Mouse (Mus musculus): Measurements from ENCODE around the gene Ap2a2. TPM values are rescaled to one million over a fixed set of nuclear protein-coding genes. Genes with fewer than 3 reads are reported as not detected.

Ap2a2 gene
- polyA plus RNA-seq, 1 experiment from 2014 or later = 68.0 TPM

DNA sequence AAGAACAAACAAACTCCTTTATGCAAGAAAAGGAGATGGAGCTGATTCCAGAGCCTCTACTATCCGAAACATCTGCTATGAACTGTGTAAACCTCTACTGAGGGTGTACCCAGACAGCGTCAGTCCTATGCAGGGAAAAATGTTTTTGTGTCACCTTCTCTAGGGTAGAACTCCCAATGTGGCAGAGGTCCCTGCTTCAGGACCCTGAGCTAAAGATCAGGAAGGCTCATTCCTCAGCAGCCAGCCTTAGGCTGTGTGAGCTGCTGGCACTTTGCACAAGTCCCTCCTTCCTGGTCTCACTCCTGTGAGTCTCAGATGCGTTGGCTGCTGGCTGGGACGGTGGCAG lies 36.4 kb upstream of the Ap2a2 start:
- no peaks in the 10 kb centered on the region for H3K9me3 ChIP-seq (ENCODE audit: control insufficient read depth, low read length)
- H3K9ac ChIP-seq (ENCODE audit: low read depth, low read length) = no peak overlapping the region
- H3K36me3 ChIP-seq (ENCODE audit: control insufficient read depth, insufficient read depth, low read length) = peaks cover 36% of the 10 kb centered on the region
- H3K4me3 ChIP-seq (ENCODE audit: low read depth, low read length) = no peak overlapping the region
- WGBS = 81% methylated on average over 4 of the region's 4 CpGs
- H3K27me3 ChIP-seq (replicated peaks; ENCODE audit: control insufficient read depth, insufficient read depth, low read length) = no peaks in the 10 kb centered on the region
- ATAC-seq (ENCODE audit: low read depth) (0 out of 2 replicates have a peak, but pooled peaks have one; percentile 12), DNase-seq (ENCODE audit: low spot score) (no peak)
- no peaks in the 10 kb centered on the region for H3K4me1 ChIP-seq (ENCODE audit: control insufficient read depth, insufficient read depth, low read length)
- H3K4me2 ChIP-seq (ENCODE audit: low read depth, low read length) = no peak overlapping the region
- H3K27ac ChIP-seq (replicated peaks; ENCODE audit: low read depth, low read length) = no peak overlapping the region

DNA sequence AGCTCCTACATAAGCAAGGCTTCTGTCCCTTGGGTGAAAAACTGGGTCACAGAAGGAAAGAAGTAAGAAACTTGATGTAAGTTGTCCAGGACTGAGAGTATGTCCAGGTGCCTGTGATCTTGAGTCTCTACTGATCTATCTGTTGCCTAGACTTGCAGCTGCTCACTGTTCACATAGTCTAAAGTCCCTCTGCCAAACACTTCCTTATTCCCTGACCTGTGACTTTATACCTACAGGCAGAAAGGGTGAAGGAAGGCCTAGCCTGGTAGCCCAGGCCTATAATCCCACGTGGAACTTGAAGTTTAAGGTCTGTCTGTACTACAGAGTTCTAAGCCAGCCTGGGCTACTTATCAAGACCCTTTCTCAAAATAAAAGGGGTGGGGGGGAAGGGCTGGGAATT lies 26.4 kb upstream of the Ap2a2 start:
- peaks cover 14% of the 10 kb centered on the region for H3K4me1 ChIP-seq (ENCODE audit: control insufficient read depth, insufficient read depth, low read length)
- no peak overlapping the region for H3K9ac ChIP-seq (ENCODE audit: low read depth, low read length)
- no peaks in the 10 kb centered on the region for H3K9me3 ChIP-seq (ENCODE audit: control insufficient read depth, low read length)
- H3K36me3 ChIP-seq (ENCODE audit: control insufficient read depth, insufficient read depth, low read length) = no peaks in the 10 kb centered on the region
- no peak overlapping the region for H3K4me3 ChIP-seq (ENCODE audit: low read depth, low read length)
- H3K27me3 ChIP-seq (replicated peaks; ENCODE audit: control insufficient read depth, insufficient read depth, low read length) = no peaks in the 10 kb centered on the region
- no peak overlapping the region for H3K4me2 ChIP-seq (ENCODE audit: low read depth, low read length)
- ATAC-seq (ENCODE audit: low read depth) = no peak
- 67% methylated on average over 1 of the region's 1 CpGs for WGBS
- DNase-seq (ENCODE audit: low spot score) = no peak
- no peak overlapping the region for H3K27ac ChIP-seq (replicated peaks; ENCODE audit: low read depth, low read length)

DNA sequence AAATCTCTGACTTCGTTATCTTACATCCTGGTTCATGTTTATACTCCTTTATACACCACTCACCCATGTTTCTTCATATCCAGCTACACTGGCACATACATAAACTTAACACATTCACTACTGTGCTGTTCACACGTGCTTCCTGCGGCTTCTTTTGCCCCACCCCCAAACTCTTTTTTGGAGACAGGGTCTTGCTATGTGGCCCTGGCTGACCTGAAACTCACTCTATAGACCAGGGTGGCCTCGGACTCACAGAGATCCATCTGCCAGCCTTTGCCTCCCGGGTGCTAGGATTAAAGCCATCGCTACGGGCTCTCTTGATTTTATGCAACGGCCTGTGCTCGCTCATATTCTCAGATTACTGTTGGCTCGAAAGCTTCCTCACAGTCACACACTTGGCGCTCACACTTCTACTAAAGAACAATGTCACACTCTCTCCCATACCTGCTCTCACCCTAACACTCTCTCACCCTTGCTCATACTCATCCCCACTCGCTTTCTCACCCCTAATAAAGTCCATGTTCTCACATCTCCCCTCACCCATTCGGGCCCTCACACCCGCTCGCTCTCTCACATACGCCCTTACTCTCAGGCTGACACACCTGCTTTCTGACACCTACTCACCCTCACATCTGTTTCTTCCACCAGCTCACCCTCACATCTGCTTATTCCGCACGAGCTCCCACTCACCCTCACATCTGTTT lies 23.0 kb upstream of the Ap2a2 start:
- Histone ChIP-seq H3K9me3 (ENCODE audit: control insufficient read depth, low read length) (no peaks in the 10 kb centered on the region), H3K27ac (replicated peaks; ENCODE audit: low read depth, low read length) (peak overlapping the region; percentile 52), H3K27me3 (replicated peaks; ENCODE audit: control insufficient read depth, insufficient read depth, low read length) (no peaks in the 10 kb centered on the region), H3K4me2 (ENCODE audit: low read depth, low read length) (peak overlapping the region; percentile 82), H3K4me1 (ENCODE audit: control insufficient read depth, insufficient read depth, low read length) (peaks cover 20% of the 10 kb centered on the region), H3K9ac (ENCODE audit: low read depth, low read length) (peak overlapping the region; percentile 78), H3K4me3 (ENCODE audit: low read depth, low read length) (peak overlapping the region; percentile 60), H3K36me3 (ENCODE audit: control insufficient read depth, insufficient read depth, low read length) (no peaks in the 10 kb centered on the region)
- 10% methylated on average over 18 of the region's 18 CpGs for WGBS
- DNase-seq (ENCODE audit: low spot score) (no peak), ATAC-seq (ENCODE audit: low read depth) (no peak; the same call in 1 of the 2 replicates)

- H3K9me3 ChIP-seq (ENCODE audit: control insufficient read depth, low read length) = no peaks in the 10 kb centered on the region
- DNase-seq (ENCODE audit: low spot score) (peak; percentile 99), ATAC-seq (ENCODE audit: low read depth) (peak; percentile 97)
- peaks cover 20% of the 10 kb centered on the region for H3K4me1 ChIP-seq (ENCODE audit: control insufficient read depth, insufficient read depth, low read length)
- WGBS = under 1% methylated on average over 45 of the region's 46 CpGs
- no peaks in the 10 kb centered on the region for H3K27me3 ChIP-seq (replicated peaks; ENCODE audit: control insufficient read depth, insufficient read depth, low read length)
- H3K36me3 ChIP-seq (ENCODE audit: control insufficient read depth, insufficient read depth, low read length) = no peaks in the 10 kb centered on the region
- H3K4me3 ChIP-seq (ENCODE audit: low read depth, low read length) = peak within 1 kb of the TSS; percentile 60
- peak within 1 kb of the TSS; percentile 74 for H3K27ac ChIP-seq (replicated peaks; ENCODE audit: low read depth, low read length)
- peak within 1 kb of the TSS; percentile 82 for H3K4me2 ChIP-seq (ENCODE audit: low read depth, low read length)
- H3K9ac ChIP-seq (ENCODE audit: low read depth, low read length) = peak within 1 kb of the TSS; percentile 78
Measured at GRCm38 (mm10) chr7:141539556-141540311, 22.2 kb upstream of the Ap2a2 start, which contains the start of gene Chid1. Chid1 (minus strand) TSS chr7:141539857.

- H3K4me3 ChIP-seq (ENCODE audit: low read depth, low read length) = peak overlapping the region; percentile 60
- H3K4me1 ChIP-seq (ENCODE audit: control insufficient read depth, insufficient read depth, low read length) = peaks cover 20% of the 10 kb centered on the region
- 57% methylated on average over 13 of the region's 13 CpGs for WGBS
- peak overlapping the region; percentile 82 for H3K4me2 ChIP-seq (ENCODE audit: low read depth, low read length)
- H3K9me3 ChIP-seq (ENCODE audit: control insufficient read depth, low read length) = no peaks in the 10 kb centered on the region
- H3K27ac ChIP-seq (replicated peaks; ENCODE audit: low read depth, low read length) = peak overlapping the region; percentile 74
- peak; percentile 77 for DNase-seq (ENCODE audit: low spot score)
- H3K27me3 ChIP-seq (replicated peaks; ENCODE audit: control insufficient read depth, insufficient read depth, low read length) = no peaks in the 10 kb centered on the region
- no peaks in the 10 kb centered on the region for H3K36me3 ChIP-seq (ENCODE audit: control insufficient read depth, insufficient read depth, low read length)
- peak overlapping the region; percentile 78 for H3K9ac ChIP-seq (ENCODE audit: low read depth, low read length)
- ATAC-seq (ENCODE audit: low read depth) = peak; percentile 19; the same call in 1 of the 2 replicates
Measured at GRCm38 (mm10) chr7:141540312-141541081, 21.5 kb upstream of the Ap2a2 start.

DNA sequence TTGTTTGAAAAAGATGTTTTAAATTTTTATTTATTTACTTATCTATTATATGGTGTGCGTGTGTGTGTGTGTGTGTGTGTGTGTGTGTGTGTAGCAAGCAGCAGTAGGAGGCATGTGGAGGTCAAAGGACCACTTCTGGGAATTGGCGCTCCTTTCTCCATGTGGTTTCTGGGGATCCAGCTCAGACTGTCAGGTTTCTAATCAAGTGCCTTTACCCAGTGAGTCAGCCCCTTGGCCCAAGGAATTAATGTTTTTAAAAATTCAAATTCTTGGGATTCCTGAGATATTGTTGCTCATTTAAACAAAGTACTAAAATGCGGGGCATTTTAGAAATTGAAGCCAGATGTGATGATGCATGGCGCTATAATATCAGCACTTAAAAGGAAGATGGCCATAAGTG lies 20.3 kb upstream of the Ap2a2 start:
- H3K27me3 ChIP-seq (replicated peaks; ENCODE audit: control insufficient read depth, insufficient read depth, low read length) = no peaks in the 10 kb centered on the region
- H3K4me2 ChIP-seq (ENCODE audit: low read depth, low read length) = no peak overlapping the region
- H3K4me1 ChIP-seq (ENCODE audit: control insufficient read depth, insufficient read depth, low read length) = peaks cover 20% of the 10 kb centered on the region
- no peaks in the 10 kb centered on the region for H3K9me3 ChIP-seq (ENCODE audit: control insufficient read depth, low read length)
- H3K9ac ChIP-seq (ENCODE audit: low read depth, low read length) = no peak overlapping the region
- no peak overlapping the region for H3K4me3 ChIP-seq (ENCODE audit: low read depth, low read length)
- no peak overlapping the region for H3K27ac ChIP-seq (replicated peaks; ENCODE audit: low read depth, low read length)
- H3K36me3 ChIP-seq (ENCODE audit: control insufficient read depth, insufficient read depth, low read length) = no peaks in the 10 kb centered on the region
- DNase-seq (ENCODE audit: low spot score) (no peak), ATAC-seq (ENCODE audit: low read depth) (no peak)
- WGBS = 56% methylated on average over 4 of the region's 4 CpGs

GRCm38 (mm10) chr7:141542588-141542987 lies 19.4 kb upstream of the Ap2a2 start:
- Histone ChIP-seq H3K4me1 (ENCODE audit: control insufficient read depth, insufficient read depth, low read length) (peaks cover 20% of the 10 kb centered on the region), H3K27me3 (replicated peaks; ENCODE audit: control insufficient read depth, insufficient read depth, low read length) (no peaks in the 10 kb centered on the region), H3K27ac (replicated peaks; ENCODE audit: low read depth, low read length) (no peak overlapping the region), H3K9ac (ENCODE audit: low read depth, low read length) (no peak overlapping the region), H3K4me2 (ENCODE audit: low read depth, low read length) (no peak overlapping the region), H3K4me3 (ENCODE audit: low read depth, low read length) (no peak overlapping the region), H3K36me3 (ENCODE audit: control insufficient read depth, insufficient read depth, low read length) (no peaks in the 10 kb centered on the region), H3K9me3 (ENCODE audit: control insufficient read depth, low read length) (no peaks in the 10 kb centered on the region)
- DNase-seq (ENCODE audit: low spot score) (no peak), ATAC-seq (ENCODE audit: low read depth) (no peak)
- WGBS = 94% methylated on average over 2 of the region's 2 CpGs

DNA sequence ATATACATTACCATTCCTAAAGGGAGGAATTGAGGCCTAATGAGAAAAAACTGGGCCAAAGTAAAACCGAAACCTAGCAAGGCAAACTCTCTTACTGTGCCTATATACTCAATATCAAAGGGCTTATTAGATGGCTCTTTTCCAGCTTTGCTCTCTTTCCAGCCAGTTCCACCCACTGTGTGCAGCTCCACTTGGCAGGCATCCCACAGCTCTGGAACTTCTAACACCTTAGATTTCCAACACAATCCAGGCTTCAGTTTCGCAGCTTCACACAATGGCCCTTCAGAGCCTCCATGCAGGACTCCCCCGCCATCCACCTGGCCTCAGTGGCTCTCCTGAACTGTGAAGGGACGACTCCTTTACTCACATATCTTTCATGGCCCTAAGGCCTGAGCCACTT lies 17.3 kb upstream of the Ap2a2 start:
- Histone ChIP-seq H3K4me1 (ENCODE audit: control insufficient read depth, insufficient read depth, low read length) (peaks cover 12% of the 10 kb centered on the region), H3K4me2 (ENCODE audit: low read depth, low read length) (no peak overlapping the region), H3K27ac (replicated peaks; ENCODE audit: low read depth, low read length) (no peak overlapping the region), H3K4me3 (ENCODE audit: low read depth, low read length) (no peak overlapping the region), H3K36me3 (ENCODE audit: control insufficient read depth, insufficient read depth, low read length) (no peaks in the 10 kb centered on the region), H3K27me3 (replicated peaks; ENCODE audit: control insufficient read depth, insufficient read depth, low read length) (no peaks in the 10 kb centered on the region), H3K9me3 (ENCODE audit: control insufficient read depth, low read length) (no peaks in the 10 kb centered on the region), H3K9ac (ENCODE audit: low read depth, low read length) (no peak overlapping the region)
- DNase-seq (ENCODE audit: low spot score) (peak; percentile 80), ATAC-seq (ENCODE audit: low read depth) (no peak)
- 66% methylated on average over 4 of the region's 4 CpGs for WGBS
